Mouse (Mus musculus) heart, embryonic 13.5 days (tissue): ENCODE measurements around the gene Mief2. TPM values are rescaled to one million over a fixed set of nuclear protein-coding genes. Genes with fewer than 3 reads are reported as not detected.
A peak's percentile ranks its signal among the peaks of the same experiment; 100 is the strongest.

Source experiments
- ATAC-seq: fragments of 200-750 bp; cut with Nextera tagmentation; 2 replicates; pipeline ENCODE4 v1.8.0; 2017; ENCODE audit warnings: moderate TSS enrichment; ENCODE audit not compliant: insufficient number of reproducible peaks, low FRiP score, low TSS enrichment; ENCODE audit errors: extremely low read depth
- H3K27ac ChIP-seq: fragments of 300-500 bp; sonication (generic); replicated peaks from 2 replicates; pipeline ENCODE4 v1.5.1; 2015; ENCODE audit warnings: moderate library complexity, mild to moderate bottlenecking, inconsistent platforms
- H3K27me3 ChIP-seq: fragments of 300-500 bp; sonication (generic); replicated peaks from 2 replicates; pipeline ENCODE4 v1.6.1; 2015; ENCODE audit warnings: mild to moderate bottlenecking, inconsistent platforms
- H3K36me3 ChIP-seq: fragments of 300-500 bp; sonication (generic); 2 replicates; pipeline ENCODE4 v1.6.1; 2015; ENCODE audit warnings: mild to moderate bottlenecking, inconsistent platforms
- H3K4me1 ChIP-seq: fragments of 300-500 bp; sonication (generic); 2 replicates; pipeline ENCODE4 v1.6.1; 2015; ENCODE audit warnings: inconsistent platforms
- H3K4me2 ChIP-seq: fragments of 300-500 bp; sonication (generic); 2 replicates; pipeline ENCODE4 v1.6.1; 2015; ENCODE audit warnings: inconsistent platforms, mild to moderate bottlenecking, moderate library complexity
- H3K4me3 ChIP-seq: fragments of 300-500 bp; sonication (generic); 2 replicates; pipeline ENCODE4 v1.5.1; 2015; ENCODE audit warnings: moderate library complexity, mild to moderate bottlenecking, inconsistent platforms
- H3K9ac ChIP-seq: fragments of 300-500 bp; sonication (generic); 2 replicates; pipeline ENCODE4 v1.6.1; 2015; ENCODE audit warnings: inconsistent platforms, mild to moderate bottlenecking, moderate library complexity
- H3K9me3 ChIP-seq: fragments of 300-500 bp; sonication (generic); 2 replicates; pipeline ENCODE4 v1.6.1; 2016; ENCODE audit warnings: inconsistent platforms
- WGBS: fragments of 180-500 bp; shearing (Covaris S2); methylation state at CpG from one replicate; pipeline ENCODE4 v1.1.7; 2015; ENCODE audit warnings: mixed read lengths; 5-methylcytosine and 5-hydroxymethylcytosine counted together
- polyA plus RNA-seq: library from polyadenylated mRNA; unstranded; fragments of >200 nt; fragmentation: Nextera tagmentation; extraction: Ambion mirVana; gene quantifications from 2 replicates; pipeline ENCODE4 v1.2.1, GENCODE M21; 2015

Mief2 gene
- polyA plus RNA-seq, 1 experiment from 2014 or later, result 17.7 TPM

DNA sequence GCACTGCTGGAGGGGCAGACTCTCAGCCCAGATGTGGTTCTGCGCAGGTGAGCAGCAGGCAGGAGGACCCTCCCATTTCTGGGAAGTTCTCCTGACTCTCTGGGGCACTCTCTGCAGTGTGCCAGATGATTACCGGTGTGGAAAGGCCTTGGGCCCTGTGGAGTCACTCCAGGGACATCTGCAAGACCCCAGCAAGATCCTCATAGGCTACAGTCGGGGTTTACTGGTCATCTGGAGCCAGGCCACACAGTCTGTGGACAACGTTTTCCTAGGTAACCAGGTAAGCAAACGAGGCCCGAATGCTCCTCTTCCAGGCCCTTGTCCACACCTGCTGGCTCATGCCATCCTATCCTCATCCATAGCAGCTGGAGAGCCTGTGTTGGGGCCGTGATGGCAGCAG, 22.1 kb upstream of the Mief2 start:
- no peak overlapping the region for H3K9ac ChIP-seq
- H3K4me1 ChIP-seq, result peaks cover 33% of the 10 kb centered on the region
- H3K27ac ChIP-seq, result no peak overlapping the region
- H3K9me3 ChIP-seq, result no peaks in the 10 kb centered on the region
- no peak overlapping the region for H3K4me3 ChIP-seq
- H3K4me2 ChIP-seq, result no peak overlapping the region
- no peaks in the 10 kb centered on the region for H3K27me3 ChIP-seq
- peaks cover 85% of the 10 kb centered on the region for H3K36me3 ChIP-seq
- WGBS, result 91% methylated on average over 7 of the region's 7 CpGs
- ATAC-seq, result no peak

- no peak for ATAC-seq
- no peak overlapping the region for H3K4me2 ChIP-seq
- peaks cover 26% of the 10 kb centered on the region for H3K4me1 ChIP-seq
- peak overlapping the region; percentile 42; the same call in 1 of the 2 replicates for H3K27ac ChIP-seq
- H3K9me3 ChIP-seq, result no peaks in the 10 kb centered on the region
- peaks cover 93% of the 10 kb centered on the region for H3K36me3 ChIP-seq
- H3K27me3 ChIP-seq, result no peaks in the 10 kb centered on the region
- 83% methylated on average over 14 of the region's 14 CpGs for WGBS
- peak overlapping the region; percentile 37; the same call in 1 of the 2 replicates for H3K9ac ChIP-seq
- H3K4me3 ChIP-seq, result no peak overlapping the region
Observed at GRCm38 (mm10) chr11:60706696-60707480, 21.3 kb upstream of the Mief2 start.

DNA sequence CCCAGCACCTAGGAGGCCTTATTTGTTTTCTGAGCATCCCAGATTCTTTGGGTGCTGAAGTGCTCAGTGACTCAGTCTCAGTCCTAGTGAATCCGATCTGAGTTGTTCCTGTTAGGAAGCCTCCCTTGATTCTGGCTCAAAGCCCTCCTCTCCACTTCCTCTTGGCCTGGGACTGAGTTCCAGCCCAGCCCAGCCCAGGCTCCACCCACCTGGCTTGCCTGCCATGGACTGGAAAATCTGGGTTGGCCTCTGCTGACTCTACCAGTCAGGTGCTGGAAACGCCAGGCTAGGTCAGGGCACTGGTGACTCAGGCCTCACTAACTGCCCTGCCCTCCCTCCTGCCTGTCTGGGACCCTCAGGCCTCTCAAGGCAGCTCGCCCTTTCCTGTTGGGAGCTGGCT, 20.5 kb upstream of the Mief2 start:
- ATAC-seq, result no peak
- Histone ChIP-seq H3K9me3 (no peaks in the 10 kb centered on the region), H3K9ac (no peak overlapping the region), H3K4me3 (no peak overlapping the region), H3K36me3 (peaks cover 95% of the 10 kb centered on the region), H3K27ac (peak overlapping the region; percentile 62), H3K27me3 (no peaks in the 10 kb centered on the region), H3K4me2 (no peak overlapping the region), H3K4me1 (peaks cover 19% of the 10 kb centered on the region)
- WGBS, result 43% methylated on average over 3 of the region's 3 CpGs

- H3K27me3 ChIP-seq, result no peaks in the 10 kb centered on the region
- H3K9ac ChIP-seq, result no peak overlapping the region
- no peak overlapping the region for H3K4me2 ChIP-seq
- H3K4me1 ChIP-seq, result peaks cover 12% of the 10 kb centered on the region
- H3K27ac ChIP-seq, result no peak overlapping the region
- 88% methylated on average over 10 of the region's 10 CpGs for WGBS
- H3K9me3 ChIP-seq, result no peaks in the 10 kb centered on the region
- peaks cover 100% of the 10 kb centered on the region for H3K36me3 ChIP-seq
- no peak for ATAC-seq
- H3K4me3 ChIP-seq, result no peak overlapping the region
Observed at GRCm38 (mm10) chr11:60708631-60709030, 19.6 kb upstream of the Mief2 start.

GRCm38 (mm10) chr11:60709481-60710465, 18.4 kb upstream of the Mief2 start:
- Histone ChIP-seq H3K36me3 (peaks cover 100% of the 10 kb centered on the region), H3K4me3 (no peak overlapping the region), H3K9me3 (no peaks in the 10 kb centered on the region), H3K27me3 (no peaks in the 10 kb centered on the region), H3K27ac (no peak overlapping the region), H3K9ac (no peak overlapping the region), H3K4me2 (no peak overlapping the region), H3K4me1 (peaks cover 12% of the 10 kb centered on the region)
- WGBS, result 92% methylated on average over 45 of the region's 45 CpGs
- no peak for ATAC-seq

GRCm38 (mm10) chr11:60711218-60711617, 17.0 kb upstream of the Mief2 start:
- Histone ChIP-seq H3K36me3 (peaks cover 100% of the 10 kb centered on the region), H3K4me1 (peaks cover 12% of the 10 kb centered on the region), H3K9me3 (no peaks in the 10 kb centered on the region), H3K27me3 (no peaks in the 10 kb centered on the region), H3K27ac (no peak overlapping the region), H3K4me2 (no peak overlapping the region), H3K4me3 (no peak overlapping the region), H3K9ac (no peak overlapping the region)
- WGBS, result 95% methylated on average over 17 of the region's 17 CpGs
- ATAC-seq, result no peak

DNA sequence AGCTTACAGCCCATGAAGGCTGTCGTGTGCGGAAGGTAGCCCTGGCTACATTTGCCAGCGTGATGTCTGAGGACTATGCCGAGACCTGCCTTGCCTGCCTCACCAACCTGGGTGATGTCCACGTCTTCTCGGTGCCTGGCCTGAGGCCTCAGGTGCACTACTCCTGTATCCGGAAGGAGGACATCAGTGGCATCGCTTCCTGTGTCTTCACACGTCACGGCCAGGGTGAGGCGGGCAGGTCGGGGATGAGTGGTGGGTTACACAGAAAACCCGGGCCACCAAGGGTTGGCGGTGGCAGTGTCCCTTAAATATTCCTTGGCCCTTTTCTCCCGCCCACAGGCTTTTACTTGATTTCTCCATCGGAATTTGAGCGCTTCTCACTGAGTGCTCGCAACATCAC, 16.2 kb upstream of the Mief2 start:
- Histone ChIP-seq H3K9me3 (no peaks in the 10 kb centered on the region), H3K4me2 (no peak overlapping the region), H3K36me3 (peaks cover 100% of the 10 kb centered on the region), H3K9ac (no peak overlapping the region), H3K4me3 (no peak overlapping the region), H3K4me1 (peaks cover 14% of the 10 kb centered on the region), H3K27ac (no peak overlapping the region), H3K27me3 (no peaks in the 10 kb centered on the region)
- no peak for ATAC-seq
- 91% methylated on average over 18 of the region's 18 CpGs for WGBS

- Histone ChIP-seq H3K9me3 (no peaks in the 10 kb centered on the region), H3K27me3 (no peaks in the 10 kb centered on the region), H3K4me1 (peaks cover 7% of the 10 kb centered on the region; the same call in 1 of the 2 replicates), H3K9ac (no peak overlapping the region), H3K27ac (no peak overlapping the region), H3K4me2 (no peak overlapping the region), H3K4me3 (no peak overlapping the region), H3K36me3 (peaks cover 100% of the 10 kb centered on the region)
- 90% methylated on average over 13 of the region's 13 CpGs for WGBS
- ATAC-seq, result no peak
Observed at GRCm38 (mm10) chr11:60712639-60713255, 15.5 kb upstream of the Mief2 start.

DNA sequence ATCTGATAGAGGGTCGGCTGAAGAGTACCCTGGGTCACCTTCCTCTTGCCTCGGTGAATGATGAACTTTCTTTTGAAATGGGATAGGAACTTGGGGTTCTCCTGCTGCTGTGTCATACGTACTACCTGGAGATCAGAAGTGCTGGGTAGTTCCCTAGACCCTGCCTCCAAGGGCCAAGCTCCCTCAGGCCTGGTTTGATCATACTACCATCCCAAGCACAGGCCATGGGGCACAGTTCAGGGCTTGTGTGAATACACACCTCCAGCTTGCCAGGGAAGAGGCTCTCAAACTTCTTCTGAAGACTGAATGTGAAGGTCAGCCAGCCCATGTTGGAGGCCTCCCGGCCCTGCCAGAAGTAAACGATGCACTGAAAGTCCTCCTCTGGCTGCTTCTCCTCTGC, 12.4 kb upstream of the Mief2 start:
- WGBS, result 83% methylated on average over 5 of the region's 5 CpGs
- H3K9ac ChIP-seq, result no peak overlapping the region
- no peak overlapping the region for H3K4me3 ChIP-seq
- no peaks in the 10 kb centered on the region for H3K9me3 ChIP-seq
- no peaks in the 10 kb centered on the region for H3K27me3 ChIP-seq
- peaks cover 18% of the 10 kb centered on the region for H3K4me1 ChIP-seq
- H3K27ac ChIP-seq, result no peak overlapping the region
- no peak for ATAC-seq
- no peak overlapping the region for H3K4me2 ChIP-seq
- H3K36me3 ChIP-seq, result peaks cover 100% of the 10 kb centered on the region

DNA sequence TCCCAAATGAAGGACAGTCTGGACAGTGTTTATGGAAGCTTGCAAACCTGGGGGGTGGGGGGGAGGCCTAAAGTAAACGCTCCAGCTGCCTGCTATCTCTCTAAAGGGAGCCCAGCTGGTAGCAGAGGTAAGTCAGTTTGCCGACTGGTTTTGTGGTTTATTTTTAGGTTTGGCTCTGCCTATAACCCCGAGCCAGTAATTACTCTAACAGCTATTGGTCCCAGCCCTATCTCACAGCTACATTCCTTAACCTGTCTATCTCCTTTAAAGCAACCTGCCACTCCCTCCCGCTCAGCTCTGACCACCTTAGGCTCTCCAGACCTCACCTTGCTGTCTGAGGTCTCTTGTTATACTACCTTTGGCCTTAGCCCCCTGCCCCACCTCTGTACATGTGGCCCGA, 8.9 kb upstream of the Mief2 start:
- ATAC-seq, result no peak
- 39% methylated on average over 5 of the region's 5 CpGs for WGBS
- Histone ChIP-seq H3K9me3 (no peaks in the 10 kb centered on the region), H3K36me3 (peaks cover 100% of the 10 kb centered on the region), H3K9ac (peak overlapping the region; percentile 24; the same call in 1 of the 2 replicates), H3K27me3 (no peaks in the 10 kb centered on the region), H3K4me1 (peaks cover 18% of the 10 kb centered on the region), H3K27ac (peak overlapping the region; percentile 70), H3K4me2 (no peak overlapping the region), H3K4me3 (no peak overlapping the region)
